Mouse (Mus musculus) bone marrow macrophage, adult 2 months (primary cell): ENCODE results near the gene S100a11. TPM values are rescaled to one million over a fixed set of nuclear protein-coding genes. Genes with fewer than 3 reads are reported as not detected.

Experiments used
- H3K27ac ChIP-seq: 2 replicates; pipeline ENCODE4 v1.5.1; 2012; ENCODE audit warnings: low read depth, low read length; ENCODE audit not compliant: insufficient read depth
- H3K4me1 ChIP-seq: 2 replicates; pipeline ENCODE4 v1.6.1; 2012; ENCODE audit warnings: low read length; ENCODE audit not compliant: control insufficient read depth, insufficient read depth
- H3K4me3 ChIP-seq: 2 replicates; pipeline ENCODE4 v1.5.1; 2012; ENCODE audit warnings: mild to moderate bottlenecking, low read length, moderate library complexity; ENCODE audit not compliant: insufficient read depth
- CTCF ChIP-seq: IDR thresholded peaks from 2 replicates; pipeline ENCODE4 v1.5.1; 2012; ENCODE audit warnings: low read depth, mild to moderate bottlenecking, low read length, moderate library complexity
- POLR2A ChIP-seq: IDR thresholded peaks from 2 replicates; pipeline ENCODE4 v1.6.1; 2012; ENCODE audit warnings: mild to moderate bottlenecking, low read depth, low read length, borderline replicate concordance
- polyA plus RNA-seq: library from polyadenylated mRNA; stranded (reverse); fragments of >200 nt; gene quantifications from 2 replicates; pipeline ENCODE4 v1.2.4, GENCODE M21; 2012; ENCODE audit not compliant: missing spikeins, insufficient read depth, insufficient read length

The S100a11 gene
- polyA plus RNA-seq, 1 experiment: 357 TPM

- Histone ChIP-seq H3K27ac (no peak overlapping the region), H3K4me1 (peaks cover 14% of the 10 kb centered on the region), H3K4me3 (no peak overlapping the region)
- TF ChIP-seq POLR2A: no peak
- TF ChIP-seq CTCF: no peak
Observed at GRCm38 (mm10) chr3:93504536-93505189, 15.6 kb upstream of the S100a11 start.

DNA sequence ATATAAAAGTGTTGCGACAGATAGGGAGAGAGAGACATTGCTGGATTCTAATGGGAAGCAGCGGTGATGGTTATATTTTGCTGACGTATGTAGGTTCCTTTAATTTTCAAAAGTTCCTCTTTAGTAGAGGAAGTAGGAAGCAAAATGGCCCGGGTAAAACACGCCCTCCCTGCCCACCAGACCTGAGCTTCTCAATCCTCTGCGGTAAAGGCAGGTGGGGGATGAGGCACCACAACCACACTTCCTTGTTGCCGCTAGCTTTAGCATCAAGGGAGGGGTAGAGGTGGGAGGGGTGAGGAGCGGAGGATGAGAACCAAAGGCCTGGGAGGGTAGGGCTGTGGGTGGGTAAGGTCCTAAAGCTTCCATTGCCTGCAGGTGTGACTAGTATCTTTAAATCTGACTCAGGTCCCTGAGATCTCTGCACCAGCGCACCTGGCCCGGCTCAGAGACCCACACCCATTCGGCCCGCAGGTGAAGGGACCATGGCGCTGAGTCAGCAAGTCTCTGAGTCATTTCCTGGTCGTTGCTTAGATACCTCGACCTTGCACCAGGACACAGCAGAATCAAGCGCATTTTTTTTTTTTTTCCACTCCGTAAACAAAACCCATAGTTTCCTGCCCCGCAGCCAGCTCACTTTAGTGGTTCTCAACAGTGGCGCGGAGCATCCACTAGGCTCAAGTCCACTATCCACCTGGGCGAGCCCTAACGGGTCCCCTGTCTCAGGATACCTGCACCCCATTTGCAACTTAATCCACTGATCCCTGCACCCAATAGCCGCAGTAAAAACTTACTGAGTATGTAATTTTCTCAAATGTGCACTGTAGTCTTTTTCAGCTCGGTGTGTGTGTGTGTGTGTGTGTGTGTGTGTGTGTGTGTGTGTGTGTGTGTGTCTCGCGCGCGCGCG is 14.1 kb upstream of the S100a11 start:
- peak overlapping the region; percentile 43 for H3K4me3 ChIP-seq
- TF ChIP-seq CTCF (no peak), POLR2A (no peak; the same call in 1 of the 2 replicates)
- H3K4me1 ChIP-seq: peaks cover 16% of the 10 kb centered on the region
- peak overlapping the region; percentile 50 for H3K27ac ChIP-seq

DNA sequence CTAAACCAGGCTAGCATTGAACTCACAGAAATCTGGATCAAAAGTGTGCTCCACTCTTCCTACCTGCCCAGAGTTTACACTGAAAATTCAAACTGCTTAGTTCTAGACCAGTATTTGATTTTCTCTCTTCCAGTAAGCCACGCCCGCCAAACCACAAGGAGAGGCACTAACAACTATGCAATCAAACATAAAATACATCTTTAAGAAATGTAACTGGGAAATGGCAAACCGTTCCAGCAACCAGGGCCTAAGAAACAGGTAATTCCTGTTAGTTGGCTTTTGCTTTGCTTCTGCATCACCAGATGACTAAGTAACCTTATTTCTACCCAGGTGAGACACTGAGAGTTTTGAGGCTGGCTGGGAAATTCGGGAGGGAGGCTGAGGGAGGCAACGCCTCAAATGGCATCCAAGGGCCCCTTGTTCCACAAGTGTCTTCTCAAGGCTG is 13.4 kb upstream of the S100a11 start:
- Histone ChIP-seq H3K27ac (no peak overlapping the region), H3K4me3 (no peak overlapping the region), H3K4me1 (peaks cover 18% of the 10 kb centered on the region)
- TF ChIP-seq CTCF (no peak), POLR2A (no peak)

- no peak overlapping the region for H3K4me3 ChIP-seq
- peaks cover 18% of the 10 kb centered on the region for H3K4me1 ChIP-seq
- no peak overlapping the region for H3K27ac ChIP-seq
- TF ChIP-seq CTCF: no peak
- TF ChIP-seq POLR2A: no peak
Observed at GRCm38 (mm10) chr3:93509301-93509700, 11.0 kb upstream of the S100a11 start.

GRCm38 (mm10) chr3:93511036-93511435 is 9.3 kb upstream of the S100a11 start:
- TF ChIP-seq CTCF: no peak
- no peak for TF ChIP-seq POLR2A
- peaks cover 10% of the 10 kb centered on the region for H3K4me1 ChIP-seq
- H3K4me3 ChIP-seq: no peak overlapping the region
- no peak overlapping the region for H3K27ac ChIP-seq

GRCm38 (mm10) chr3:93511801-93512200 is 8.5 kb upstream of the S100a11 start:
- TF ChIP-seq POLR2A: no peak
- TF ChIP-seq CTCF: no peak
- Histone ChIP-seq H3K27ac (no peak overlapping the region), H3K4me1 (0 out of 2 replicates have a peak, but pooled peaks cover 4% of the 10 kb centered on the region), H3K4me3 (no peak overlapping the region)

DNA sequence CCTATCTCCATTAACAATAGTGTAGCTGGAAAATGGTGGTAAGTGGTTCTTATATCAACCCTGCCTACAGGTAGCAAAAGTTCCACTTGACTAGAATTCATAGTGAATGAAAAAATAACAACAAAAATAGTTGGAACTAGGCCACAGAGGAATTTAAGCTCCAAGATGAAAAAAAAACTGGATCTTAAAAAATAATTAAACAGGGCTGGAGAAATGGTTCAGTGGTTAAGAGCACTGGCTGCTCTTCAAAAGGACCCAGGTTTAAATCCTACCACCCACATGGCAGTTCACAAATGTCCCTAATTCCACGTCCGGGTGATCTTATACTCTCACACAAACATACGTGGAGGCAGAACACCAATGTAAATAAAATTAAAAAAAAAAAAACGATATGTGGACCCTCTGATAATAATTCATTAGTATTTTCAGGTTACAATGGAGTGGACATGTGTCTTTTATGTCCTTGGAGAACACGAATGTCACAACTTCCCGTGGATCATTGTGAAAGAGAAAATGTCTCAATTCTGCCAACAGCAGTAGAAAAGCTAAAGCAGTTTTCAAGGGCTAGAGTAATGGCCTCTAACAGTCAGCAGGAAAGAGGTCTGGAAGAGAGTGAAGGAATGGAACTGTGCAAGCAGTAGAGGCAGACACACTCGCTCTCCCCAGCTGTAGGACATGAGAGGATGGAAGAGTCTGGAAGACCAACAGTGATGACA is 7.7 kb upstream of the S100a11 start:
- H3K4me1 ChIP-seq: 0 out of 2 replicates have a peak, but pooled peaks cover 4% of the 10 kb centered on the region
- H3K4me3 ChIP-seq: no peak overlapping the region
- TF ChIP-seq CTCF (no peak), POLR2A (no peak)
- H3K27ac ChIP-seq: no peak overlapping the region

GRCm38 (mm10) chr3:93514628-93515027 is 5.7 kb upstream of the S100a11 start:
- Histone ChIP-seq H3K4me1 (0 out of 2 replicates have a peak, but pooled peaks cover 4% of the 10 kb centered on the region), H3K27ac (no peak overlapping the region), H3K4me3 (no peak overlapping the region)
- TF ChIP-seq POLR2A: no peak
- TF ChIP-seq CTCF: no peak

- Histone ChIP-seq H3K4me3 (no peak overlapping the region), H3K27ac (no peak overlapping the region), H3K4me1 (peaks cover 13% of the 10 kb centered on the region)
- TF ChIP-seq CTCF (no peak), POLR2A (no peak)
Observed at GRCm38 (mm10) chr3:93517343-93517742, 2.9 kb upstream of the S100a11 start.
